Mouse (Mus musculus): ENCODE results near the gene Sptssb. TPM values are rescaled to one million over a fixed set of nuclear protein-coding genes. Genes with fewer than 3 reads are reported as not detected.
A peak's percentile ranks its signal among the peaks of the same experiment; 100 is the strongest.

Gene Sptssb
- polyA plus RNA-seq, 1 experiment from 2014 or later = not detected

DNA sequence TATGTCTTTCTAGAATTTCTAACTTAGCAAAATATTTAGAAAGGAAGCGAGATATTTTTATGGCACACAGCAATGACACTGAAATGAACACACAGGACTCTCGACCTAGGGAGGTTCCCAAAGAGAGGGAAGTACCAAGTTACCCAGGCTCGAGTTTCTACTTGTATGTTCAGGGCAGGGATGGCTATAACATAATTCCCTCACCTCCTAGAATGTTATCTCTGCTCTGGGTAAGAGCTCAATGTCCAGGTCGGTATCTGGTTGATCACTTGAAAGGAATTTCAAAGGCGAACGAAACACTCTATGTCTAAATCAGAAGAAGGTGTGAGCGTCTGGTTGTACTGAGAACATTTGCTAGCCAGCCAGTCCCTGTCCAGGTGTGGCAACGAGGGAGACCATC lies 10.0 kb upstream of the Sptssb start:
- WGBS = 85% methylated on average over 8 of the region's 8 CpGs
- Histone ChIP-seq H3K27ac (ENCODE audit: low read depth, low read length) (no peak overlapping the region), H3K36me3 (ENCODE audit: control insufficient read depth, insufficient read depth, low read length) (no peaks in the 10 kb centered on the region), H3K9ac (ENCODE audit: low read length) (no peak overlapping the region), H3K9me3 (ENCODE audit: control insufficient read depth, low read length) (no peaks in the 10 kb centered on the region), H3K27me3 (ENCODE audit: control insufficient read depth, insufficient read depth, low read length) (no peaks in the 10 kb centered on the region), H3K4me2 (ENCODE audit: low read depth, low read length, severe bottlenecking) (no peak overlapping the region), H3K4me1 (replicated peaks; ENCODE audit: control insufficient read depth, insufficient read depth, low read length) (no peaks in the 10 kb centered on the region), H3K4me3 (ENCODE audit: low read depth, low read length) (no peak overlapping the region)
- ATAC-seq (replicated peaks; ENCODE audit: low FRiP score) (no peak), DNase-seq (ENCODE audit: low spot score) (no peak)

DNA sequence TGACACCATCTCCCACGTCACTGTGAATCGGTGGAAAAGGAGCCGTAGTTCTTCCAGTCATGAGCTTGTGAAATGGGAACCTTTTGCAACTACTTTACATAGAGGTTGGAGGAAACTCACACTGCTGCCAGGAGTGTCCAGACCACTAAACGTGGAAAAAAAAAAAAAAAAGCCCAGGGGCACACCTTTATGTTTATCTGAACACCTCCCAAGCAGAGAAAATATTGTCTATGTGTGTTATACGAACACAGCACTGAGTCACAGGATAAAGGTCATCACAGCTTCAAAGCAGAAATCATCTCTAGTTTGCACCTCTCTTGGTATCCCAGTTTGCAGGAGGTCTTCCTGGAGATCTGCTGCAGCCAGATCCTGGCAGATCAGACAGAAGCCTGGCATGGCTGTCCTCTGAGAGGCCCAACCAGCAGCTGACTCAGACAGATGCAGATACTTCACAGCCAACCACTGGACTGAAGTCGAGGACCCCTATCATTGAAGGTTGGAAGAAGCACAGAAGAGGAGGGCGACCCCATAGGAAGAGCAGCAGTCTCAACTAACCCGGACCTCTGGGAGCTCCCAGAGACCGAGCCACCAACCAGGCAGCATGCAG lies 2.2 kb upstream of the Sptssb start:
- no peaks in the 10 kb centered on the region for H3K9me3 ChIP-seq (ENCODE audit: control insufficient read depth, low read length)
- ATAC-seq (replicated peaks; ENCODE audit: low FRiP score) = no peak
- no peak overlapping the region for H3K4me3 ChIP-seq (ENCODE audit: low read depth, low read length)
- no peaks in the 10 kb centered on the region for H3K36me3 ChIP-seq (ENCODE audit: control insufficient read depth, insufficient read depth, low read length)
- peak overlapping the region; percentile 98; the same call in 1 of the 2 replicates for H3K4me2 ChIP-seq (ENCODE audit: low read depth, low read length, severe bottlenecking)
- no peaks in the 10 kb centered on the region; the same call in none of the 2 replicates for H3K27me3 ChIP-seq (ENCODE audit: control insufficient read depth, insufficient read depth, low read length)
- no peak overlapping the region for H3K9ac ChIP-seq (ENCODE audit: low read length)
- DNase-seq (ENCODE audit: low spot score) = no peak
- no peaks in the 10 kb centered on the region; the same call in 1 of the 2 replicates for H3K4me1 ChIP-seq (replicated peaks; ENCODE audit: control insufficient read depth, insufficient read depth, low read length)
- 65% methylated on average over 9 of the region's 9 CpGs for WGBS
- no peak overlapping the region for H3K27ac ChIP-seq (ENCODE audit: low read depth, low read length)

- 1% methylated on average over 40 of the region's 40 CpGs for WGBS
- no peaks in the 10 kb centered on the region; the same call in none of the 2 replicates for H3K27me3 ChIP-seq (ENCODE audit: control insufficient read depth, insufficient read depth, low read length)
- H3K27ac ChIP-seq (ENCODE audit: low read depth, low read length) = no peak overlapping the region
These were observed 1.1 kb upstream of the Sptssb start for GRCm38 (mm10) chr3:69860589-69861521.

DNA sequence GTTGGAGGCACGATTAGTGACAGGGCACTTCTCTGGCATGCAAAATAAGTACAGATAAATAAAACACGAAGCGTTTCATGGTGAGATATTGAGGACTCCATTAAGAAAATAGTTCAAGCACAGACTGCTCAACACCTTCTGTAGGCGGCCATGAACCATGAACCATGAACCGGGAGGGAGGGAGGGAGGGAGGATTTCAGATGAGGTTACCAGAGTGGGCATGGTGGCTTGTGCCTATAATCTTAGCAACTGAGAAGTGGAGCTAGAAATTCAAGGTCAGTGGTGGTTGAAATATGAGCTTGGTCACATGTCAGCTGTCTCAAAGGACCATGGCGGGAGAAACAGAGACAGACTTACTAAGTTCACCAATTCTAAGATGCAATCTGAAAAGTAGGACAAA lies 20.3 kb downstream of the Sptssb start:
- Histone ChIP-seq H3K4me2 (ENCODE audit: low read depth, low read length, severe bottlenecking) (no peak overlapping the region), H3K9ac (ENCODE audit: low read length) (no peak overlapping the region), H3K27me3 (ENCODE audit: control insufficient read depth, insufficient read depth, low read length) (no peaks in the 10 kb centered on the region), H3K27ac (ENCODE audit: low read depth, low read length) (no peak overlapping the region), H3K4me3 (ENCODE audit: low read depth, low read length) (no peak overlapping the region), H3K36me3 (ENCODE audit: control insufficient read depth, insufficient read depth, low read length) (no peaks in the 10 kb centered on the region), H3K9me3 (ENCODE audit: control insufficient read depth, low read length) (no peaks in the 10 kb centered on the region), H3K4me1 (replicated peaks; ENCODE audit: control insufficient read depth, insufficient read depth, low read length) (no peaks in the 10 kb centered on the region)
- WGBS = 91% methylated on average over 6 of the region's 6 CpGs
- DNase-seq (ENCODE audit: low spot score) (no peak), ATAC-seq (replicated peaks; ENCODE audit: low FRiP score) (no peak)

More at GRCm38 (mm10) chr3:69860589-69861521, 1.1 kb upstream of the Sptssb start:
- Histone ChIP-seq H3K4me2 (ENCODE audit: low read depth, low read length, severe bottlenecking) (peak overlapping the region; percentile 98), H3K9me3 (ENCODE audit: control insufficient read depth, low read length) (no peaks in the 10 kb centered on the region), H3K4me3 (ENCODE audit: low read depth, low read length) (peak overlapping the region; percentile 46), H3K9ac (ENCODE audit: low read length) (peak overlapping the region; percentile 50), H3K36me3 (ENCODE audit: control insufficient read depth, insufficient read depth, low read length) (no peaks in the 10 kb centered on the region), H3K4me1 (replicated peaks; ENCODE audit: control insufficient read depth, insufficient read depth, low read length) (no peaks in the 10 kb centered on the region; the same call in 1 of the 2 replicates)
- ATAC-seq (replicated peaks; ENCODE audit: low FRiP score) (peak; percentile 76), DNase-seq (ENCODE audit: low spot score) (peak; percentile 71)

- no peaks in the 10 kb centered on the region for H3K9me3 ChIP-seq (ENCODE audit: control insufficient read depth, low read length)
- H3K4me1 ChIP-seq (replicated peaks; ENCODE audit: control insufficient read depth, insufficient read depth, low read length) = no peaks in the 10 kb centered on the region
- ATAC-seq (replicated peaks; ENCODE audit: low FRiP score) (no peak), DNase-seq (ENCODE audit: low spot score) (no peak)
- no peak overlapping the region for H3K4me2 ChIP-seq (ENCODE audit: low read depth, low read length, severe bottlenecking)
- 89% methylated on average over 8 of the region's 8 CpGs for WGBS
- H3K27me3 ChIP-seq (ENCODE audit: control insufficient read depth, insufficient read depth, low read length) = no peaks in the 10 kb centered on the region
- no peaks in the 10 kb centered on the region for H3K36me3 ChIP-seq (ENCODE audit: control insufficient read depth, insufficient read depth, low read length)
- no peak overlapping the region for H3K9ac ChIP-seq (ENCODE audit: low read length)
- H3K27ac ChIP-seq (ENCODE audit: low read depth, low read length) = no peak overlapping the region
- no peak overlapping the region for H3K4me3 ChIP-seq (ENCODE audit: low read depth, low read length)
These were observed 30.2 kb downstream of the Sptssb start for GRCm38 (mm10) chr3:69829532-69829931.

DNA sequence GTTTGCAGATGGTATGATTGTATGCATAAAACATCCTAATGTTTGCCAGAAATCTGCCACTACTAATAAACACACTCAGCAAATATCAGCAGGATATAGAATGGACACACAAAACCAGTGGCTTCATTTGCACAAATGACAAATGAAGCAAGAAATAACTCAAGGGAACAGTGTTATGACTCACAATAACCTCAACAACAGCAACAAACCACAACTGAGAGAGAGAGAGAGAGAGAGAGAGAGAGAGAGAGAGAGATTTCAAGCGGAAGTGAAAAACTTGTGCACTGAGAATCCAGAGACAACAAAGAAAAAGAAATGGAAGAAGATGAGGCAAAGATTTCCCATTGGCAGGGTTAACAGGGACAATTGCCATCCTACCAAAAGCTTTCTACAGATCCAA lies 35.2 kb downstream of the Sptssb start:
- Histone ChIP-seq H3K4me3 (ENCODE audit: low read depth, low read length) (no peak overlapping the region), H3K36me3 (ENCODE audit: control insufficient read depth, insufficient read depth, low read length) (no peaks in the 10 kb centered on the region), H3K27me3 (ENCODE audit: control insufficient read depth, insufficient read depth, low read length) (no peaks in the 10 kb centered on the region), H3K9ac (ENCODE audit: low read length) (no peak overlapping the region), H3K4me2 (ENCODE audit: low read depth, low read length, severe bottlenecking) (no peak overlapping the region), H3K27ac (ENCODE audit: low read depth, low read length) (no peak overlapping the region), H3K4me1 (replicated peaks; ENCODE audit: control insufficient read depth, insufficient read depth, low read length) (no peaks in the 10 kb centered on the region), H3K9me3 (ENCODE audit: control insufficient read depth, low read length) (no peaks in the 10 kb centered on the region)
- 92% methylated on average over 1 of the region's 1 CpGs for WGBS
- DNase-seq (ENCODE audit: low spot score) = no peak
- no peak for ATAC-seq (replicated peaks; ENCODE audit: low FRiP score)

DNA sequence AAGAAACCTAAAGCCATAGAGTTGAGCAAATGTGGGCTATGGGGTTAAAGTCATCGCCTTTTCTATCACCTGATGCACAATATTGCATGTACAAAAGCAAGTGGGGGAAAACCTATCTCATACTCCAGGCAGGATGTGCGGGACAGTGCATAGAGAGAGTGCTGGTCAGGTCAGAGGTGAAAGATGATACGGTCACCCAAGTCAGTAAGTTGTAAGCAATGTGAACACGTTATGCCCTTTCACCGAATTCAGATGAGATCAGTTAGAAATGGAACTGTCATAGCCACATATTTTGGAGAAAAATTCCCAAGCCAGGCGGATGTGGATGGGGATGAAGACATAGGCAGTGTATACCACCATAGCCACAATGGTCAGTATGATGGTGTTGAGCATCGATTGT lies 39.1 kb downstream of the Sptssb start:
- no peaks in the 10 kb centered on the region for H3K4me1 ChIP-seq (replicated peaks; ENCODE audit: control insufficient read depth, insufficient read depth, low read length)

GRCm38 (mm10) chr3:69819851-69820200 lies 39.9 kb downstream of the Sptssb start:
- 41% methylated on average over 3 of the region's 3 CpGs for WGBS
- no peak for DNase-seq (ENCODE audit: low spot score)

More for the DNA sequence above, 39.1 kb downstream of the Sptssb start:
- no peak overlapping the region for H3K9ac ChIP-seq (ENCODE audit: low read length)
- no peaks in the 10 kb centered on the region for H3K27me3 ChIP-seq (ENCODE audit: control insufficient read depth, insufficient read depth, low read length)
- no peak for DNase-seq (ENCODE audit: low spot score)
- H3K9me3 ChIP-seq (ENCODE audit: control insufficient read depth, low read length) = no peaks in the 10 kb centered on the region
- no peak overlapping the region for H3K4me3 ChIP-seq (ENCODE audit: low read depth, low read length)
- 84% methylated on average over 7 of the region's 7 CpGs for WGBS
- no peaks in the 10 kb centered on the region for H3K36me3 ChIP-seq (ENCODE audit: control insufficient read depth, insufficient read depth, low read length)
- H3K4me2 ChIP-seq (ENCODE audit: low read depth, low read length, severe bottlenecking) = no peak overlapping the region
- no peak overlapping the region for H3K27ac ChIP-seq (ENCODE audit: low read depth, low read length)
- ATAC-seq (replicated peaks; ENCODE audit: low FRiP score) = no peak

More at GRCm38 (mm10) chr3:69819851-69820200, 39.9 kb downstream of the Sptssb start:
- H3K36me3 ChIP-seq (ENCODE audit: control insufficient read depth, insufficient read depth, low read length) = no peaks in the 10 kb centered on the region
- H3K4me2 ChIP-seq (ENCODE audit: low read depth, low read length, severe bottlenecking) = no peak overlapping the region
- no peaks in the 10 kb centered on the region for H3K4me1 ChIP-seq (replicated peaks; ENCODE audit: control insufficient read depth, insufficient read depth, low read length)
- no peaks in the 10 kb centered on the region for H3K9me3 ChIP-seq (ENCODE audit: control insufficient read depth, low read length)
- H3K4me3 ChIP-seq (ENCODE audit: low read depth, low read length) = no peak overlapping the region
- ATAC-seq (replicated peaks; ENCODE audit: low FRiP score) = no peak
- no peaks in the 10 kb centered on the region for H3K27me3 ChIP-seq (ENCODE audit: control insufficient read depth, insufficient read depth, low read length)
- H3K27ac ChIP-seq (ENCODE audit: low read depth, low read length) = no peak overlapping the region
- H3K9ac ChIP-seq (ENCODE audit: low read length) = no peak overlapping the region
